ENCODE assay signal across 1 mouse cellular context in the genomic region with DNA sequence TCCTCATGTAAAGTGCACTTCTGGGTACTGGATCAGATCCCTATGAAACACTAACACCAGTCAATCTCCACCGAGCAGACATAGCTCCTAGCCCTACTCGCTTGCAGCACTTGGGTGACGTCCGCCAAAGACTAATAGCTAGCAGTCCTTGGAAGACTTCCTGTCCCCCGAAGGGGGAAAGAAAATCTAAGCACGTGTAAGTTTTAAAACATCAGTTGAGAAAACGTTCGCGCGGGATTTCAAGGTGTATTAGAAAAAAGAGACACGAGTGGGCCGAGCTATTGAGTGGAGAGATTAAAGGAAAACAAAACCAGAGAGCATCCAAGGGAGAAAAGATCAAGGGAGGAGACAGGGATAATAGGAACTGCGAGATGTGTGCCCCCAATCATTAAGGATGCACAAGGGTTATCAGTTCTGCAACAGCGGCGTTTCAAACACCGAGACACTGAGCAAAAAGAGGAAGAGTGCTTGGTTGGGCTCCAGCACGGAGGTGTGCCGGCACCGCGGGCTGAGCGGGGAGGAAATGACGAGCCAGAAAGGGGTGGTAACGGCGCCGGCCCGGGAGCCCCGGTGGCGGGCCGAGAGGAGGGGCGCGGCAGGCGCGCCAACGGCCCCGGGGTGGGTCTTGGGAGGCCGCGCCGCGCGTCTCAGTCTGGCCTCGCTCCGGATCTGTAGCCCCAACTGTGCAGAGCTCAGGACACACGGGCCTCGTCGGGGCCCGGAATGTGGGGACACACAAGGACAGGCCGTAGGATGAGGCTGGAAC.
A peak's percentile ranks its signal among the peaks of the same experiment; 100 is the strongest.
TF ChIP-seq lines count a peak whose summit lies in the region.

No protein-coding gene starts in this region.

TF ChIP-seq in MEL, 35 proteins besides CTCF, POLR2A, EP300 and RAD21 (continued from another document):
- TF ChIP-seq MAFK (IDR thresholded peaks at IDR 0.05; ENCODE audit: borderline replicate concordance, low read depth, low read length) (no peak), JUND (IDR thresholded peaks at IDR 0.05; ENCODE audit: low read depth, low read length) (no peak), SIN3A (IDR thresholded peaks at IDR 0.05; ENCODE audit: low read length) (peak; percentile 83), USF1 (IDR thresholded peaks at IDR 0.05; ENCODE audit: low read depth, low read length) (no peak), GABPA (IDR thresholded peaks at IDR 0.05; ENCODE audit: low read depth, low read length) (no peak), CHD2 (IDR thresholded peaks at IDR 0.05; ENCODE audit: low read length) (no peak), TAL1 (IDR thresholded peaks at IDR 0.05; ENCODE audit: low read length) (peak; percentile 88), RCOR1 (IDR thresholded peaks at IDR 0.05; ENCODE audit: low read depth, low read length) (0 out of 2 replicates have a peak, but pooled peaks have one; percentile 49), SMC3 (IDR thresholded peaks at IDR 0.05; ENCODE audit: low read depth, low read length) (no peak), USF2 (IDR thresholded peaks at IDR 0.05; ENCODE audit: borderline replicate concordance in 1 of 2, insufficient read depth in 1 of 2, low read depth in 1 of 2, low read length in 2 of 2) (no peak), MEF2A (IDR thresholded peaks at IDR 0.05; ENCODE audit: extremely low read depth, insufficient replicate concordance, low read depth, low read length, poor library complexity, severe bottlenecking) (no peak), ZMIZ1 (IDR thresholded peaks at IDR 0.05; ENCODE audit: low read depth, low read length) (peak; percentile 71; the same call in 1 of the 2 replicates), POLR2AphosphoS5 (IDR thresholded peaks at IDR 0.05; ENCODE audit: borderline replicate concordance, low read depth, low read length) (peak; percentile 22; the same call in 1 of the 2 replicates), MAZ (IDR thresholded peaks at IDR 0.05; ENCODE audit: low read depth, low read length) (0 out of 2 replicates have a peak, but pooled peaks have one; percentile 42), NELFE (IDR thresholded peaks at IDR 0.05; ENCODE audit: low read depth, low read length) (peak; percentile 38; the same call in 1 of the 2 replicates), CHD1 (IDR thresholded peaks at IDR 0.05; ENCODE audit: low read depth, low read length) (peak; percentile 68; the same call in 1 of the 2 replicates), MXI1 (IDR thresholded peaks at IDR 0.05; ENCODE audit: low read depth, low read length) (peak; percentile 75; the same call in 1 of the 2 replicates), ETS1 (IDR thresholded peaks at IDR 0.05; ENCODE audit: low read depth, low read length) (peak; percentile 80), ZKSCAN1 (IDR thresholded peaks at IDR 0.05; ENCODE audit: low read depth, low read length) (no peak), KAT2A (conservative IDR thresholded peaks at IDR 0.05; ENCODE audit: low read depth, low read length) (no peak; the same call in 1 of the 2 replicates), UBTF (IDR thresholded peaks at IDR 0.05; ENCODE audit: borderline replicate concordance, insufficient read depth, low read depth, low read length) (no peak; the same call in 1 of the 2 replicates), E2F4 (IDR thresholded peaks at IDR 0.05; ENCODE audit: borderline replicate concordance, low read depth, low read length) (peak; percentile 82), GATA1 (IDR thresholded peaks at IDR 0.05; ENCODE audit: low read depth, low read length) (peak; percentile 84), ZNF384 (IDR thresholded peaks at IDR 0.05; ENCODE audit: low read depth, low read length) (no peak), POLR2AphosphoS2 (IDR thresholded peaks at IDR 0.05; ENCODE audit: low read length) (peak; percentile 68; the same call in 1 of the 2 replicates), NRF1 (IDR thresholded peaks at IDR 0.05; ENCODE audit: insufficient read depth, low read depth, low read length, poor library complexity, severe bottlenecking) (peak; percentile 35; the same call in 1 of the 2 replicates), BHLHE40 (IDR thresholded peaks at IDR 0.05; ENCODE audit: borderline replicate concordance, low read depth, low read length) (no peak), MAX (IDR thresholded peaks at IDR 0.05; ENCODE audit: low read length) (no peak; the same call in 1 of the 2 replicates), ELF1 (IDR thresholded peaks at IDR 0.05; ENCODE audit: low read depth, low read length) (no peak; the same call in 1 of the 2 replicates)
